ENCODE assay signal across 14 mouse cellular contexts in genomic region chr17:6775671-6776070, GRCm38 (mm10).
"Had no signal": no experiment of that assay in that cellular context is flagged by ENCODE, and none has a peak within 500 bp of the region (broad histone marks: within the 10 kb centered on the region; RNA-seq: fewer than 3 reads in every experiment).

No protein-coding gene starts in this region.

- H3K27me3 ChIP-seq: liver, embryonic 15.5 days; megakaryocyte, embryonic 14.5 days had no signal

- H3K4me3 ChIP-seq: liver, embryonic 15.5 days; megakaryocyte, embryonic 14.5 days; midbrain, embryonic 12.5 days; neural tube, embryonic 15.5 days had no signal

- H3K9ac ChIP-seq: liver, embryonic 15.5 days; midbrain, embryonic 12.5 days; neural tube, embryonic 15.5 days had no signal

- H3K27ac ChIP-seq: liver, embryonic 15.5 days; macrophage; midbrain, embryonic 12.5 days; neural tube, embryonic 15.5 days had no signal

- DNase-seq: layer of hippocampus, adult 9-11 months; layer of hippocampus, postnatal 36 days; left cerebral cortex, postnatal 4 days; lung, adult 2 months; lung, postnatal 14 days; right cerebral cortex, adult 18-20 months; right cerebral cortex, postnatal 25 days; thymus, postnatal 36 days had no signal

- H3K36me3 ChIP-seq: midbrain, embryonic 12.5 days; neural tube, embryonic 15.5 days had no signal

- H3K9me3 ChIP-seq: liver, embryonic 15.5 days; megakaryocyte, embryonic 14.5 days; midbrain, embryonic 12.5 days; neural tube, embryonic 15.5 days had no signal

- H3K4me2 ChIP-seq: liver, embryonic 11.5 days; liver, embryonic 15.5 days; midbrain, embryonic 12.5 days; neural tube, embryonic 15.5 days had no signal
